Mouse (Mus musculus) frontal cortex, postnatal 25 days (tissue): ENCODE results near the gene Pmm2.
A peak's percentile ranks its signal among the peaks of the same experiment; 100 is the strongest.

Experiments
- DNase-seq, 2 experiments: peaks; one replicate each; pipeline ENCODE4 v3.0.0; 2022; ENCODE audit warnings: low spot score in 2 of 2

Gene Pmm2

DNA sequence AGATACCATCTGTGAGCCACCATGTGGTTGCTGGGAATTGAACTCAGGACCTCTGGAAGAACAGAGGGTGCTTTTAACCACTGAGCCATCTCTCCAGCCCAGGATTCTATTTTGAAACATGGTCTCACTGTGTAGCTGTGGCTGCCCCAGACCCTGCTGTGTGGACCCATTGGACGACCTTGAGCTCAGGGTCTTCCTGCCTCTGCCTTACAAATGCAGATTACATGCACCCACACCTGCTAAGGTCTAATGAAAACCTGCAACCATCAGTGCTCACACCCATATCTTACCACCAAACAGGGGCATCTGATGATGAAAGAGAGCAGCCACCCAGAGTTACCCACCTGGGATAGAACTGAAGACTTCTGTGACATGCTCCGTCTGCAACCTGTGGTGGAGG lies 18.8 kb downstream of the Pmm2 start:
- no peak for DNase-seq

DNA sequence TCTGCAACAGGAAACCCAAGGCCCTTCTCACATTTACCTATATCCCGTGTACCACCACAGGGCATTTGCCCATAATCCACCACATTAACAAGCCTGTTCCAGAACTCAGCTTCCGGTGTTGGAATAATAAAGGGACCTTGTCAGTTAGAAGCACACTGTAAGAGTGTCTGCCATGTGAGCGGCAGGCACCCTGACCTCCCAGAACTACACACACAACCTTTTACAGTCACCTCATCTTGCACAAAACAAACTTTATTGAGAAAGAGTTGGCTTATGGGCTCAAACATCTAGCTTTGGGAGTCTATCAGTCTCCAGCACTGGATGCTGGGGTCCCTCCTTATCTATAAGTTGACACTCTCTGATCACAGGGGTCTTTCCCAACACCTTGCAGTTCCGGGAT lies 20.9 kb downstream of the Pmm2 start:
- DNase-seq: no peak

DNA sequence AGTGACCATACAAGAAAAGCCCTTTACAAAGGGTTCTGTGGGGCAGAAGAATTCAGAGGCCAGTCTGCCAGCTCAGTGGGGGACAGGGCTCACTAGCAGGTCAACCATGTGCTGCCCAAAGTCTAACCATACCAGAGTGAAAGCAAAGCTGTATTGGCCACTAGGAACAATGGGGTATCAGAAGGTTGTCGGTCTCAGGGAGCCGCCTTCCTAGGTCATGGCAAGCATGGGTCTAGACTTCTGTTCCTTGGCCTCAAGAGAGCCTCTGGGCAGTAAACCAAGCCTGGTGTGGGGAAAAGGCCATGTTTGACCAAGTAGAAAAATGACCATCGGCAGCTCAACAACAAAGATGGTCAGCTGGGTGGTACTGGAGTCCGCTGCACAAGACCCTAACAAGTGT lies 21.3 kb downstream of the Pmm2 start:
- DNase-seq: no peak

DNA sequence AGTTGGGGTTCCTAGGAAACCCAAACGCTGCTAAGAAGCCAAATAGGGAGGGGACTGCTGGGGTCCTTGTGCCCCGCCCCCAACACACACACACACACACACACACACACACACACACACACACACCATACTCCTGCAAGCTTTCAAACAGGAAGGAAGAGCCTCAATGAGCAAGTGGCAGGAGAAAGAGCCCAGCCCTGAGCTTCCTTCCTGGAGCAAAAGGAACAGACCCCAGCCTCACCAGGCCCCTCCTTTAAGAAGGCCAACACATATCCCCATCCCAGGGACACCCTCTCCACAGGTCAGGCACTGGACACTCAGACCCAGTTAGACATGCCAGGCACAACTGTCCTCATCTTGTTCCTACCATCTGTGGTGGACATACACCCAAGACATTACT lies 25.5 kb downstream of the Pmm2 start:
- no peak for DNase-seq

DNA sequence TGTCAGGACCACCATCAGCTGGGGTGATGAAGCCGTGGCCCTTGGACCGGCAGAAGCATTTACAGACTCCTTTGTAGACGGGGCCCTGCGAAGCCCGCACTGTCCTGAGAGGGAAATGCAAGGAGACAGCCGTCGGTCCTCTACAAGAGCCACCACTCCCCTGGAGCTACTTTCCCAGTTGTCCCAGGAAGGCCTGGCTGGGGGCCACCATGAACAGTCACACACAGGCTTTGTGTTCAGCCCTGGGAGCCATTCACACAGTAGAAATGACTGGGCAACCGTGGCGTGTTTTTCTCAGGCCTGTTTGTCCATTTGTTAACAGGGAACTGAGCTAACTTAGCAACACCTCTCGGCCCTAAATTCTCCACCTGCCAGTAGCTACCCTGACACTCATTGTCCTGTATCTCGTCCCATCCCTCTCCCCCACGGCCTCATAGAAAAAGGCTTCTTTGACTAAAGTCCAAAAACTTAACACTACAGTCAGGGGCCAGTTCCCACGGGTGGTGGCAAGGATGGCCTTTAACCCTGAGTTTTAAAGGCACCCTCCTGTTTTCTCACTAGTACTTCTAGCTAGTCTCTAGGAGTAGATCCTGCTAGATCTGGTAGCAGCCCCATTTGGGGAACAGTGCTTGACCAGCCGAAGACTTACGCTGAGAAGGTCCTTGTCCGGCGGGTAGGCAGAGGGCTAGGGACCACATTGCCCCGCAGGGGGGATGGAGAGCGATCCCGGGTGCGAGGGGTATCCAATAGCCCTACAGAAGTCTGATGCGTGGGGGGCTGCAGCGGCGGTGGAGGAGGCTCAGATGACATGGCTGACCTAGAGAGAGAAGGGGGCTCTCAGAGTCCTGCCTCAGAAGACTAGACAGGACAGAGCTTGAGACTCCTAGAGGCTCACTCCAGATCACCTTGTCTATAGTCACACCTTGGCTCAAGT lies 26.4 kb downstream of the Pmm2 start:
- DNase-seq: no peak

DNA sequence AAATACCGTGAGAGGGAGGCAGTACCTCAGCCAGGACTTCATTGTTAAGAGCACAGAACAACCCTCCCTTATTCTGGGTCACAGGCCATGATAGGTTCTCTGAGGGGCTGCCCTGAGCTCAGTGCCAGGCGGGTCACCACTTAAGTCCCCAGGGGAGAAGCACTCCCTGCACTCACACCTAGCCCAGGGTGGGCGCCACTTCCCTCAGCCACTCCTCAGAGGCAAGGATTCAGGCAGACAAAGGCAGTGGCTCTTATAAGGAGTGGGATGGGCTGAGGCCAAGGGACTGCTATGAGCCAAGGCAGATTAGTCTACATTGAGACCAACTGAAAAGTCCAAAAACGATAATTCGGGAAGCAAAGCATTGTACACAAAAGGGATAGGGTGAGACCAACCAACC lies 27.9 kb downstream of the Pmm2 start:
- DNase-seq: no peak

DNA sequence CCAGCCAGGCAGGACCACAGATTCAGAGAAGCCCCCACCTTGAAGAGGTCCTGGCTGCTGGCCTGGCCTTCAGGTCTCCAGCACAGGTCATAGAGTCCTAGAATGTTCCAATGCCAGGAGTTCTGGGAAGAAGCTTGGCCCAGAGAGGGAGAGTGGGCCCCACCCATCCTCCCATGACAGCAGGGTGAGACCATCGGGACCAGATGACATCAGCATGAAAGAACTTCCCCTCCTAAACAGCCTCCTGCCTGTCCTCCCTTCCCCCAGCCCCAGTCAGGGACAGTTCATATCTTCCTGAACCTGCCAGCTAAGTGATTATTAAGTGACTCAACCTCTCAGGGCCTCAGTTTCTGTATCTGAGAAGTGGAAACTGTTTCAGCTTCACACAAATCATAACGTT lies 29.0 kb downstream of the Pmm2 start:
- no peak for DNase-seq

DNA sequence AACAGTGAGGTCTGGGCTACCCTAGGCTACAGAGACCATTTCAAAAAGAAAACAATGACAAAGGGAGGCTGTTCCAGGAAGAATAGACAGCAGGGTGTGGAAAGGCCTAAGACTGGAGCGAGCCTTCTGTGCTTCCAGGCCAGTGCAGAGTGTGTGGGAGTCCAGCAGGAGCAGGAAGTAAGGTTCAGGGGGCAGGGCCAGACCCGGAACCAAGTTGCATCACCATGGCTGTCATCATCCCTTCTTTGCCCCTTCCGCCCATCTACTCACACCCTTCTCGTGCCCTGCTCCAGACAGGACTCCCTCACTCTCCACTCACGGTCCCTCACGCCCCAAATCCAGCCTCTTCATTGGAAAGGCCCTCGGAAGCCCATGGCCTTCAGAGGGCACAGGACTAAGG lies 29.8 kb downstream of the Pmm2 start:
- DNase-seq: no peak

DNA sequence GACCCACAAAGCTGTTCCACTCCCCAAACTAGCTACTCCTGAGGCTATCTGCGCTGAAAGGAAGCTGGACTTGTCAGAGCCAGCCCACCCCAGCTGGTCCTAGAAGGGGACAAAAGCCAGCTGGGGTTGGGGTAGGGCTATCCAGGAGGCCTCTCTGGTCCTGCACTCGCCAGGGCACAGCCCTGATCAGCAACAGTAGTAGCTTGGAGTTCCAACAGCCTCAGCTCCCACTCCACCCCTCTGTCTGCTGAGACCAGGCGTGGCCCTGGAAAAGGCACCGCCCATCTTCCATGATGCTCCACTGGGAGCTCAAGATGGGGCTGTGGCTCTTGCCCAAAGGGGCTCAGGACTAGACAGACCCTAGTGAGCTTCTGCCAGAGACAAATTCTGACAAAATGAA lies 30.3 kb downstream of the Pmm2 start:
- DNase-seq: no peak

DNA sequence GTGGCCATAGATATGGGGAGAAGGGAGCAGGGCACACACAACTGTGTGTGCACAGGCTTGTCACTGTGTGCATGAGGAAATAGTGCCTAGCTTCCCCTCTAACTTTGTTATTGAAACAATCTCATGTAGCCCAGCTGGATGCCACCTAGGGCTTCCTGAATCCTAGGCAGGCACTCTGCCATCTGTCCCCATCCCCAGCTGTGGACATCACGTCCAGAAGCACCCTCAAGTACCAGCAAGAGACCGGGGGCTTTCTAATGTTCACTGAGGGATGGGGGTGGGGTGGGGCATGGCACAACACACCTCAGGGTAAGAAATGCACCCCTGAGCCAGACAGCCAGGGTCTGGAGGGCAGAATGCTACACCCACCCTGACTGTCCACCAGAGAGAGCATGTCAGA lies 30.9 kb downstream of the Pmm2 start:
- no peak for DNase-seq

DNA sequence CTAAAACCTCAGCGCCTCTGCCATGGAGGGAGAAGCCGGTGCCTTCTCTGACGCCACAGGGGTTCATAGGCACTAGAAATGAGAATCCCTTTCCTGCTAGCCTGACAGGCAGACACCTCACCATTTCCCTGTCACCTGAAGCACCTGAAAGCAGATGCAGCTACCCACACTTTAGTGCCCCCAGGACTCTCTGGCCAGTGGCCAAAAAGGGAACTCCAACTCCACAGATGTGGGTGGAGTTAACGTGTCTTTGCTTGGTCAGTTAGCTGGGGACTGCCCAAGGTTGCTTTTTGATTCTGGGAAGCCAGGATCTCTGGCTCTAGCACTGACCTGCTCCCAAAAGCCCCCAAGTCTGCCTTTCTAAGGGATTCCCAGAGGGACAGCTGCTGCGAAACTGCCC lies 32.0 kb downstream of the Pmm2 start:
- DNase-seq: no peak

DNA sequence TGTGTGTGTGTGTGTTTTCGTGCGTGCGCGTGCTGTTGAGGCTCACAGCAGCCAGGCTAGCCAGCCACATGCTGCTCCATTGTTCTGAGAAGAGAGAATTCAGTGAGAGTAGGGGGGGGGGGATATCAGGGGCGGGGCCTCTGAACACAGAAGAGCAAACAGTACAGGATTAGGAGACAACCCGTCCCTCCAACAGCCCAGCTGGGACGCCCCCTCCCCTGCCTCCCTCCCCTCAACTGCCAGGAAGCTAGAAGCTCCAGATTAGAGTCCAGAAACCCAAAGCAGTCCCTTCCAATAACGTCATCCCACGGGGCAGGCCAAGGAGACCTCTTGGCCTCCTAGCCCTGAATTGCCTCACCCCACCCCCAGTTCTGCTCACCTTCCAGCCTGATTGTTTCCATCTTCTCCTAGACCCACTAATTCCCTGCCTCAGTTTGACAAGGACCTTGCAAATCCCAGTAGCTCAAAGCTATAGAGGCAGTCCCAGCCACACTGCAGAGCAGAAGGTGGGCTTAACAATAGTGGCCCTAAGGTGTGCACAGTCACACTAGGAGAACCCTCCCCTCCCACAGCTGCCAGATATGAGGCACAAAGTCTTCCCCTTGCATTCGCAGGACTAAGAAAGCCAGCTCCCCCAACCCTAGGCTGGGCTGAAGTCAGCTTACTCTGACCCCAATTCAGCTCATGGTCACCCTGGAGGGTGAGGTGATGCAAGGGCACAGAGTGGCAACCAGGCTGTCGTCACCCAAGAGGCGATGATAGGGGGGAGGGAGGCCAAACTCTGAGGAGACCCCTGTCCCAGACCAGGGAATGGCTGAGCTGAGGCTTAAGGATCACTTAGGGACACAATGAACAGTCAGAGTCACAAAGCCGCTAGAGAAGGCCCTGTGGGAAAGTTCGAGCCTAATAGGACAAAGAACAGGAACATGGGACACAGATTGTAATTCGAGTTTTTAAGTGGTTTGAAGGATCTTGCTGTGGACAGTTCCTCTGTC lies 32.9 kb downstream of the Pmm2 start:
- no peak for DNase-seq

DNA sequence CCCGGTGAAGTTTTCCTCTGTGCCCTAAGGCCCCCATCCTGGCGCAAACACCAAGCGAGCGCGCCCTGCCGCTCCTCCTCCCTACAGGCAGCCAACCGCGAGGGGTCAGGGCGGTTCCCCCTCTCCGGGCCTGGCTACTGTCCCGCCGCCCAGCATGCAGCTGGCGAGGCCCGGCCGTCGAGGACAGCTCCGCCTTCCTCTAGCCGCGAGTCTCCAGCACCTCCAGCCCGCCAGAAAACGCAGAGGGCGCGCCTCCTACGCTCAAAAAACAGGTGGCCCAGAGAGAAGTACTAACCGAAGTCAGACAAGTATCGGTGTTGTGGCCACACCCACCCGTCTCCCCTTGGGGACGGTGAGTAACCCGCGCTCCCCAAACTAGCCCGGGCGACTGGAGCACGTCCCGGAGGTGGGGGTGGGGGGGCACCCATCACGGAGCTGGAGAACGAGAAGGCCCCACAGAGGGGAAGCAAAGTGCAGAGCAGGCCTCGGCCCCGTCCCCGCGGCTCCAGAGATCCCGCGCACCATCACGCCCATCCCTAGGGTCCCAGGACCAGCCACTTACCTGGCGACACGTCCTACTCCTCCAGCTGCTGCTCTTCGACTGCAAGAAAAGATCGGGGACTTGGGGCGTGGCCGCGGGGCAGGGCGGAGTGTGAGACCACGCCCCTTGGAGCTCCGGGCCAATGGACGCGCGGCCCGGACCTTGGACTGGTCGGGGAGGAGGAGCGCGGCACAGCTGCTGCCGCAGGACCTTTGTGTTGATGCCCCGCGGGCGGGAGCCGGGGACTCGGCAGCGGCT lies 34.3 kb downstream of the Pmm2 start, which contains the start of gene Carhsp1:
Gene Carhsp1, minus strand, starts transcription at position 605 of the 799 bp plus-strand sequence.
- peak; percentile 45 to 69 for DNase-seq

DNA sequence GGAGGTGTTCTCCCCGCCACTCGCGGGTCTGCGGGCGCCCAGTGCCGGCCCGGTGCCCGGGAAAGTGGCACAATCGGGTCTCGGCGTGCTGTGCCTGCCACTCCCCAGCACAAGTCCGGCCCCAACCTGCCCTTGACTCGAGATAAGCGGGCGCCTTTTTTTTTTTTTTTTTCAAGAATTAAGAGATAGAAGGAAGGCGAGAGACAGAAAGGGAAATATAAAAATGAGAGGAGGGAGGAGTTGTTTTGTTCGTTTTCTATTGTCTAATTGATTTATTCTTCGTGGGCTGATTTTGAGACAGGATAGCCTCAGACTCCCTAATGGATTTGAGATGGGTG lies 34.8 kb downstream of the Pmm2 start:
- no peak for DNase-seq

DNA sequence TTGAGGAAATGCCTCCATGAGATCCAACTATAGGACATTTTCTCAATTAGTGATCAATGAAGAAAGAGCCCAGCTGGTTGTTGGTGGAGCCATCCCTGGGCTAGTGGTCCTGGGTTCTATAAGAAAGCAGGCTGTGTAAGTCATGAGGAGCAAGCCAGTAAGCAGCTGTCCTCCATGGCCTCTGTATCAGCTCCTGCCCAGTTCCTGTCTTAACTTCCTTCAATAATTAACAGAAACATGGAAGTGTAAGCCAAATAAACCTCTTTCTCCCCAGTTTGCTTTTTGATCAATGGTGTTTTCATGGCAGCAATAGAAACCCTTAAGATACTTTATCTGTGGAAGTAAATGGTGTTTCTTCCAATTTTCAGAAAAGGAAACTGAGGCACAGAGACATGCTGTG lies 35.3 kb downstream of the Pmm2 start:
- no peak for DNase-seq

DNA sequence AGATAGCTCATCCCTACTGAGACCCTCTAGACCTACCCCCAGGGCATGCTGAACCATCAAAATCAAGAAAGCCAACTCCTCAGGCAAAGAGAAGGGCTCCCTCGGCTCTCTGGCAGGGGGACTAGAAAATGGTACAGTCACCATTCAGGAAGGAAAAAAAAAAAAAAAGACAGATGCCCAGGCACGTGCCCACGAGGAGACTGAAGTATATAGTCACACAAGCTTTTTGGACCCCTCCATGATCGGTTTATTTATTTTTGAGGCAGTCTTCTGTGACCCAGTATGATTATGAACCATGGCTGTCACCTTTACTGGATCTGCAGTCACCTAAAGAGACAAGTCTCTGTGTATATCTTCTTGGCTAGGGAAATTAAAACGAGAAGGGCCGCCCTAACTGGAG lies 35.9 kb downstream of the Pmm2 start:
- DNase-seq: no peak

DNA sequence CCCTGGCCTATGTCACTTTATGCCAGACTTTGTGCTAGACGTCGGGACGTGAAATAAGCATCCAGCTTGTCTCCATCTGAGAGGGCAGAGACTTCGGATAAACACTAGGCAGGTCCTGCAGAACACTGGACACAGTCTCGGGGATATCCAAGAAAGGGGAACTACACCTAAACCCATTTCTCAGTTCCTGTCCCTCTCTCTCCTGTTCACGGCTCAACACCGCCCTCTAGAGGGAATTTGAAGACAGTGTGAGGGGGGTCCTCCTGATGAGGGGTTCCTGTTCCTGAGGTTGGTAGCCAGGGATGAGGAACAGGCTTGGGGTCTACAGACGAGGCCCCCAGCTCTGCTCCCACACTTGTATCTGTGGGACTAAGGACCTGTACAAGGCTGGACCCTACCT lies 36.7 kb downstream of the Pmm2 start:
- no peak for DNase-seq

DNA sequence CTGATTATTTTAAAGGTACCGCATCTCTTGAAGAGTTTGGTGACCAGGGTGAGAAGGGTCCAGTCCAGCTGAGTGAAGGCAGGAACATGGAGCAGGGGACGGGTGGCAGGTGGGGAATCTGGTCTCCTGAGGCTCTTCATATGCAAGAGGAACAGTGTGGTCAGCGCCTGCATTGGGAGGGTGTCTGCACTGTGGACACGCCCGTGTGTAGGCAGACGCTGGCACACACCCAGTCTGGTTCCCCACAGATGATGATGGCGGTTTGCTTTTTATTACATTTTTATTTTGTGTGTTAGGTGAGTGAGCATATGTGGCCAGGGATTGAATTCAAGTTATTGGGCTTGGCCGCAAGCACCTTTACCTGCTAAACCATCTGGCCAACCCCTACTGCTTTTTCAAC lies 38.1 kb downstream of the Pmm2 start:
- DNase-seq: no peak

DNA sequence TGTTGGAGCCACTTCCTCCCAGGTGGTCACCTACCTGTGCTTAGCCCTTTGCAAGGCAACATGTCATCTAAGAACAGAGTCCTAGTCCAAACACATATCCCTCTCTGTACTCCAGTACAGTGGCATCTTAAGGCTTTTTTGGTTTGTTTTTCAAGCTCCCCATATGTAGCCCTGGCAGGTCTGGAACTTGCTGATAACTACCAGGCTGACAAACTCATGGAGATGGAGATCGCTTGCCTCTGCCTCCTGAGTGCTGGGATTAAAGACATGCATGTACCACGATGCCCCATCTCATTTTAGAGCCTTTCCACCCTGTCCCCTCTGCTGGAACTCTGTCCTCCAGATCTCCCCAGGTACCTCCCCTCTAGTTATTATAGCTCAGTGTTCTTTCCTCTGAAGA lies 38.8 kb downstream of the Pmm2 start:
- DNase-seq: no peak

DNA sequence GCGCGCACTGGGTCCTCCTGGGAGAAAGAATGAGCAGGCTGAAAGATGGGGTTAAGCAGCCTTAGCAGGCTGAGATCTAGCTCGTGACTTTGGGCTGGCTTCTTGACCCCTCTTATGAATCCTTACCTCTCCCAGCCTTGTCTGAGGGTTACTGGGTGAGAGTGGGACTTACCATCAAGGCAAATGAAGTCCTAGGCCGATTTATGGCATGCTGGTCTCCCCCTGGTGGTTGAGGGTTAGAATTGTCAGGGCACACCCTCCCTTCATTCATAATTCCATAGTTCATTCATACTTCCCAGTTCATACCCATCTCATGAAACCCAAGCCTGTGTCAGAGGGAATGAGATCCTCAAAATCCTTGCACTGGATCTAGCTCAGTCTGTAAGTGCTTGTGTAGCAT lies 39.3 kb downstream of the Pmm2 start:
- no peak for DNase-seq

DNA sequence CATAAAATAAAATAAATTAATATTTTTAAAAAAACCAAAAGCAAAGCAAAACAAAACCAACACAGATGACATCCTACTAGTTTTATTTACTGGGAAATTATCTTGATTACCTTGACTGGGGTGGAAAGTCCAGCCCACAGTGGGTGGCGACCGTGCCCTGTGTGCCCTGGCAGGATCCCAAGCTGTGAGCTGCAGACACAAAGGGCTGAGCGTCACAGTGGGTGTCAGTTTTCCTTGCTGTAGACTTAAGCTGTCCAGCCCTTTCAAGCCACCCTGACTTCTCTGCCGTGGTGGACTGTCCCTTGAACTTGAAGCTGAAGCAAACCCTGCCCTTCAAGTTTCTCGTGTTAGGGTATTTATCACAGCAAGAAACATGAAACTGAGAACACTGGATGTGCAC lies 40.6 kb downstream of the Pmm2 start:
- DNase-seq: no peak

DNA sequence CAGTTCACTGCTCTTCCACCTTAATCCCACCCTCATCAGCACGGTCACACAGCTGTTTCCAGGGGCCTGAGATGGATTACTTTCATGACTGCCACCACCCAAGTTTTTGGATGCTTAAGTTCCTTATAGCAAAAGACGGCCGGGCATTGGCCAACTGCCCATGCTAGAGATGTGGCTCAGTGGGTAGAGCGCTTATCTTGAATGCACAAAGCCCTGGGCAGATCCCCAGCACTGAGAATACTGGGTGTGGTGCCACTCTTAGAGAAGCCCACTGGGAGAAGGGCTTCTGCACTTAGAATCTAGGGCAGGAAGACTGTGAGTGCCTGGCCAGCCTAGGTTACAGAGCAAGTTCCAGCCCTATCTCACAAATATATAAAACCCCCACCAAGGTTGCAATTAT lies 41.2 kb downstream of the Pmm2 start:
- no peak for DNase-seq
